Mouse (Mus musculus) ES-E14 (cell line): ENCODE measurements at regions not wholly inside any gene's neighbourhood (a gene's known extent, or its start where the extent isn't known, plus 50 kb on each side); places are given as distances from the start of the nearest gene placed in this dataset.

Experiments
- CHD2 ChIP-seq: IDR thresholded peaks from 2 replicates; pipeline ENCODE4 v1.6.1; 2014; ENCODE audit warnings: mild to moderate bottlenecking, low read depth, low read length, inconsistent platforms
- MAFK ChIP-seq: IDR thresholded peaks from 2 replicates; pipeline ENCODE4 v1.6.1; 2014; ENCODE audit warnings: mild to moderate bottlenecking, low read depth, low read length, inconsistent platforms; ENCODE audit not compliant: insufficient read depth
- ZNF384 ChIP-seq: IDR thresholded peaks from 2 replicates; pipeline ENCODE4 v1.6.1; 2012; ENCODE audit warnings: low read depth, low read length, inconsistent platforms

DNA sequence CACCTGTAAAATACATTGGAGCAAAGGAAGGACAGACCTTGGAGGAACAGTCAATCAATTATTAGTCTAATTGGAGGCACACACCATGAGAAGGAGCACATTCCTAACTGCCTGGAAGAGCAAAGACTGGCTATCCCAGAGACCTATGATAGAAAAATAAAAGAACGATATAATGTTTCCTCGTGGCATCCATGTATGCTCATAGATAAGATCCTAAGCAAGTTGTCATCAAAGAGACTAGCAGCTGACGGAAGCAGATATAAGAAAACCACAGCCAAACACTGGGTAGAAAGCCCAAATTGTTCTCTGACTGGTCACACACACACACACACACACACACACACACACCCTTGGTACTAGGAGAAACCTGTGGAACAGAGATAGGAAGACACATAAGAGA lies 986.6 kb upstream of the Manea start:
- TF ChIP-seq CHD2 (no peak), ZNF384 (no peak), MAFK (no peak)
